Mouse (Mus musculus): ENCODE measurements around the gene Bcl7b. TPM values are rescaled to one million over a fixed set of nuclear protein-coding genes. Genes with fewer than 3 reads are reported as not detected.
"Not testable (repeated sequence)": the region's sequence is repeated elsewhere in the genome, so short reads cannot be mapped to it uniquely, and the experiment has no call there.

The Bcl7b gene
- polyA plus RNA-seq, 1 experiment from 2014 or later = 37.9 TPM

- H3K27ac ChIP-seq (ENCODE audit: low read depth, low read length) = no peak overlapping the region
- ATAC-seq = no peak
- H3K4me3 ChIP-seq (ENCODE audit: low read length) = no peak overlapping the region
- no peak overlapping the region for H3K9ac ChIP-seq (ENCODE audit: low read depth, low read length)
- no peak overlapping the region for H3K4me2 ChIP-seq (ENCODE audit: low read length)
- peaks cover 50% of the 10 kb centered on the region for H3K36me3 ChIP-seq (ENCODE audit: control insufficient read depth, insufficient read depth, low read length)
- no peaks in the 10 kb centered on the region for H3K9me3 ChIP-seq (ENCODE audit: control insufficient read depth, low read length)
- H3K27me3 ChIP-seq (replicated peaks; ENCODE audit: control insufficient read depth, insufficient read depth, low read length) = no peaks in the 10 kb centered on the region
- no peaks in the 10 kb centered on the region for H3K4me1 ChIP-seq (ENCODE audit: control insufficient read depth, insufficient read depth, low read depth, low read length)
Observed at GRCm38 (mm10) chr5:135220941-135221340, 52.9 kb downstream of the Bcl7b start.

- Histone ChIP-seq H3K4me1 (ENCODE audit: control insufficient read depth, insufficient read depth, low read depth, low read length) (no peaks in the 10 kb centered on the region), H3K9ac (ENCODE audit: low read depth, low read length) (no peak overlapping the region), H3K9me3 (ENCODE audit: control insufficient read depth, low read length) (no peaks in the 10 kb centered on the region), H3K36me3 (ENCODE audit: control insufficient read depth, insufficient read depth, low read length) (peaks cover 47% of the 10 kb centered on the region), H3K4me3 (ENCODE audit: low read length) (no peak overlapping the region), H3K27me3 (replicated peaks; ENCODE audit: control insufficient read depth, insufficient read depth, low read length) (no peaks in the 10 kb centered on the region), H3K4me2 (ENCODE audit: low read length) (no peak overlapping the region), H3K27ac (ENCODE audit: low read depth, low read length) (no peak overlapping the region)
- ATAC-seq = no peak
- 94% methylated on average over 7 of the region's 7 CpGs for WGBS
Observed at GRCm38 (mm10) chr5:135222066-135222465, 54.0 kb downstream of the Bcl7b start.

GRCm38 (mm10) chr5:135224169-135224568 lies 56.1 kb downstream of the Bcl7b start:
- no peak for ATAC-seq
- Histone ChIP-seq H3K27ac (ENCODE audit: low read depth, low read length) (no peak overlapping the region), H3K4me2 (ENCODE audit: low read length) (no peak overlapping the region), H3K4me3 (ENCODE audit: low read length) (no peak overlapping the region), H3K9ac (ENCODE audit: low read depth, low read length) (no peak overlapping the region), H3K36me3 (ENCODE audit: control insufficient read depth, insufficient read depth, low read length) (peaks cover 39% of the 10 kb centered on the region), H3K27me3 (replicated peaks; ENCODE audit: control insufficient read depth, insufficient read depth, low read length) (no peaks in the 10 kb centered on the region), H3K9me3 (ENCODE audit: control insufficient read depth, low read length) (no peaks in the 10 kb centered on the region), H3K4me1 (ENCODE audit: control insufficient read depth, insufficient read depth, low read depth, low read length) (no peaks in the 10 kb centered on the region)
- 94% methylated on average over 3 of the region's 3 CpGs for WGBS

DNA sequence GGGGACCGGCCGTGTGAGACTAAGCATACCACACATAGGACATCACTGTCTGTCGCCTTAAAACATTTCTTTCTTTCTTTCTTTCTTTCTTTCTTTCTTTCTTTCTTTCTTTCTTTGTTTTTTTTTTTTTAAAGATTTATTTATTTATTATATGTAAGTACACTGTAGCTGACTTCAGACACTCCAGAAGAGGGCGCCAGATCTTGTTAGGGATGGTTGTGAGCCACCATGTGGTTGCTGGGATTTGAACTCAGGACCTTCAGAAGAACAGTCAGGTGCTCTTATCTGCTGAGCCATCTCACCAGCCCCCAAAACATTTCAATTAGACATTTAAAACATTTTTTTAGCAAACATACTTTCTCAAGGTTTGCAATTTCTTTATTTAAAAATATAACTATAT lies 57.8 kb downstream of the Bcl7b start:
- H3K9me3 ChIP-seq (ENCODE audit: control insufficient read depth, low read length) = not testable (repeated sequence)
- 93% methylated on average over 4 of the region's 4 CpGs for WGBS

DNA sequence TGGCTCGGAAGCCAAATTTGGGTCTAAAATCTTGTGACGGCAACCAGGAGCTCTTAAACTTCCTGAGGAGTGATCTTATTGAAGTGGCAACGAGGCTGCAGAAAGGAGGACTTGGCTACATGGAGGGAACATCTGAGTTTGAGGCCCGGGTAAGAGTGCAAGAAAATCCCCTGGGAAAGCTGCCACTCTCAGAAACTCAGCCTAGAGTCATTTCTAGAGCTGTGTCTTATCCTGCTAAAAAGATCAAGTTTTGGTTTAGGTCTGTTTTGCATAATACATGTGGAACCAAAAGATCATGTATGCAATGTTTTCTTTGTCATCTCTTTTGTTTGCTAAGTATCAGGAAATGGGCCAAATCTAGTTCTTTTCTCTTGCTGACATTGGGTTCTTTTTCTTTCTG lies 62.1 kb downstream of the Bcl7b start:
- Histone ChIP-seq H3K4me3 (ENCODE audit: low read length) (no peak overlapping the region), H3K36me3 (ENCODE audit: control insufficient read depth, insufficient read depth, low read length) (peaks cover 58% of the 10 kb centered on the region), H3K9me3 (ENCODE audit: control insufficient read depth, low read length) (no peaks in the 10 kb centered on the region), H3K27ac (ENCODE audit: low read depth, low read length) (no peak overlapping the region), H3K4me2 (ENCODE audit: low read length) (no peak overlapping the region), H3K9ac (ENCODE audit: low read depth, low read length) (no peak overlapping the region), H3K4me1 (ENCODE audit: control insufficient read depth, insufficient read depth, low read depth, low read length) (no peaks in the 10 kb centered on the region), H3K27me3 (replicated peaks; ENCODE audit: control insufficient read depth, insufficient read depth, low read length) (no peaks in the 10 kb centered on the region)
- no peak for ATAC-seq
- 90% methylated on average over 4 of the region's 4 CpGs for WGBS

More for the DNA sequence above, 57.8 kb downstream of the Bcl7b start:
- H3K4me3 ChIP-seq (ENCODE audit: low read length); ATAC-seq; H3K27me3 ChIP-seq (replicated peaks; ENCODE audit: control insufficient read depth, insufficient read depth, low read length); H3K27ac ChIP-seq (ENCODE audit: low read depth, low read length); H3K9ac ChIP-seq (ENCODE audit: low read depth, low read length); H3K4me2 ChIP-seq (ENCODE audit: low read length); H3K4me1 ChIP-seq (ENCODE audit: control insufficient read depth, insufficient read depth, low read depth, low read length): not testable (repeated sequence)
- H3K36me3 ChIP-seq (ENCODE audit: control insufficient read depth, insufficient read depth, low read length) = peaks cover 47% of the 10 kb centered on the region

Small RNA genes within 50 kb of the gene (microRNA-seq; reads per million reads assigned to microRNA genes)
- not detected for gene Gm25315

Other genes with a start within 250 kb of the Bcl7b start
- 5.2 and 7.0 TPM in 2 replicates for gene Mettl27, start 235.9 kb upstream of the Bcl7b start, polyA plus RNA-seq (2015; fragmentation: Nextera tagmentation; extraction: Ambion mirVana)
- gene Cldn4, start 221.3 kb upstream of the Bcl7b start, polyA plus RNA-seq (2015; fragmentation: Nextera tagmentation; extraction: Ambion mirVana) = not detected in 2 replicates
- 4.2 and 4.6 TPM in 2 replicates for gene Cldn3, start 182.1 kb upstream of the Bcl7b start, polyA plus RNA-seq (2015; fragmentation: Nextera tagmentation; extraction: Ambion mirVana)
- 73.3 and 82.1 TPM in 2 replicates for gene Abhd11, start 159.1 kb upstream of the Bcl7b start, polyA plus RNA-seq (2015; fragmentation: Nextera tagmentation; extraction: Ambion mirVana)
- 147 and 162 TPM in 2 replicates for gene Stx1a, start 144.8 kb upstream of the Bcl7b start, polyA plus RNA-seq (2015; fragmentation: Nextera tagmentation; extraction: Ambion mirVana)
- 44.0 and 45.3 TPM in 2 replicates for gene Dnajc30, start 104.1 kb upstream of the Bcl7b start, polyA plus RNA-seq (2015; fragmentation: Nextera tagmentation; extraction: Ambion mirVana)
- gene Bud23, start 103.3 kb upstream of the Bcl7b start, polyA plus RNA-seq (2015; fragmentation: Nextera tagmentation; extraction: Ambion mirVana) = 77.0 and 81.1 TPM in 2 replicates
- gene Vps37d, start 90.0 kb upstream of the Bcl7b start, polyA plus RNA-seq (2015; fragmentation: Nextera tagmentation; extraction: Ambion mirVana) = 29.4 and 29.8 TPM in 2 replicates
- 0.66 and 0.84 TPM in 2 replicates for gene Mlxipl, start 78.4 kb upstream of the Bcl7b start, polyA plus RNA-seq (2015; fragmentation: Nextera tagmentation; extraction: Ambion mirVana)
- gene Tbl2, start 18.6 kb upstream of the Bcl7b start, polyA plus RNA-seq (2015; fragmentation: Nextera tagmentation; extraction: Ambion mirVana) = 15.0 and 17.2 TPM in 2 replicates
- gene Baz1b, start 19.0 kb downstream of the Bcl7b start, polyA plus RNA-seq (2015; fragmentation: Nextera tagmentation; extraction: Ambion mirVana) = 20.5 and 21.6 TPM in 2 replicates
- 19.7 and 21.3 TPM in 2 replicates for gene Fzd9, start 82.9 kb downstream of the Bcl7b start, polyA plus RNA-seq (2015; fragmentation: Nextera tagmentation; extraction: Ambion mirVana)
- gene Fkbp6, start 181.8 kb downstream of the Bcl7b start, polyA plus RNA-seq (2015; fragmentation: Nextera tagmentation; extraction: Ambion mirVana) = 0.16 and 0.55 TPM in 2 replicates
- not detected in 2 replicates for gene Trim50, start 185.0 kb downstream of the Bcl7b start, polyA plus RNA-seq (2015; fragmentation: Nextera tagmentation; extraction: Ambion mirVana)
- 30.7 and 35.1 TPM in 2 replicates for gene Nsun5, start 201.7 kb downstream of the Bcl7b start, polyA plus RNA-seq (2015; fragmentation: Nextera tagmentation; extraction: Ambion mirVana)
- 7.4 and 9.1 TPM in 2 replicates for gene Pom121, start 226.3 kb downstream of the Bcl7b start, polyA plus RNA-seq (2015; fragmentation: Nextera tagmentation; extraction: Ambion mirVana)

All from hindbrain, embryonic 16.5 days (tissue).